In the genomic region with DNA sequence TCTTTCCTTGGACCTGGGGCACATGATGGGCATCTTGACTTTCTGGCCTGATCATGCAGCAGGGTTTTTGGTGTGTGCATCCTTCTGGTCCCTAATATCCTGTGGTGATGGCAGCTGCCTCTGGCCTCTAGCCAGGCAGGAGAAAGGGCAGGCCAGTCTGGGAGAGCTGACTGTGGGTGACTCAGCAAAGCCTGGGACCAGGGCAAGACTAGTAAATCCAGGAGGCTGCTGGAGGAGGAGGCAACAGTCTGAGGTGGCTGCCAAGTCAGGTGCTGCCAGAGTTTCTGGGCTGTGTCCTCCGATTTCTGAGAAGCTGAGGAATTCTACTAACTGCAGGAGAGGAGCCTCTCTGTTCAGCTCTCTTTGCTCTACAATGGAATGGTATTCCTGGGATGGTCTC, we compare ENCODE assay signal across 15 mouse cellular contexts. TPM values are rescaled to one million over a fixed set of nuclear protein-coding genes. Genes with fewer than 3 reads are reported as not detected.
A peak's percentile ranks its signal among the peaks of the same experiment; 100 is the strongest.
DNase-seq lines count a peak whose midpoint lies in the region; ATAC-seq and TF ChIP-seq lines count a peak whose summit lies in the region.
"Had no signal": no experiment of that assay in that cellular context is flagged by ENCODE, and none has a peak within 500 bp of the region (broad histone marks: within the 10 kb centered on the region; RNA-seq: fewer than 3 reads in every experiment).

No protein-coding gene starts in this region.

- no peak overlapping the region for H3K9ac ChIP-seq in hindbrain, postnatal 0 days (replicated peaks; ENCODE audit: low read length)
- H3K9ac ChIP-seq in forebrain, embryonic 11.5 days (ENCODE audit: low read length) = no peak overlapping the region

- H3K27ac ChIP-seq in hindbrain, postnatal 0 days = no peak overlapping the region
- no peak overlapping the region for H3K27ac ChIP-seq in hindbrain, embryonic 10.5 days
- H3K27ac ChIP-seq in forebrain, embryonic 11.5 days (ENCODE audit: low read depth, low read length) = no peak overlapping the region
- H3K27ac ChIP-seq: left cerebral cortex, adult 2 months; macrophage had no signal

- no peak overlapping the region for H3K4me3 ChIP-seq in hindbrain, postnatal 0 days (ENCODE audit: low read length)
- no peak overlapping the region for H3K4me3 ChIP-seq in hindbrain, embryonic 10.5 days
- H3K4me3 ChIP-seq in forebrain, embryonic 11.5 days (ENCODE audit: low read depth, low read length) = no peak overlapping the region
- H3K4me3 ChIP-seq: erythroblast, embryonic 14.5 days; left cerebral cortex, adult 2 months had no signal

- TF ChIP-seq CTCF in hindbrain, postnatal 0 days (IDR thresholded peaks at IDR 0.05; ENCODE audit: low read depth) = no peak

- H3K4me2 ChIP-seq in hindbrain, postnatal 0 days (ENCODE audit: low read depth, low read length) = no peak overlapping the region
- H3K4me2 ChIP-seq in forebrain, embryonic 11.5 days (ENCODE audit: low read depth, low read length, severe bottlenecking) = no peak overlapping the region

- peak; percentile 50 for ATAC-seq in hindbrain, postnatal 0 days
- no peak for ATAC-seq in forebrain, embryonic 11.5 days (replicated peaks; ENCODE audit: low FRiP score)

- peaks cover 20% of the 10 kb centered on the region for H3K4me1 ChIP-seq in hindbrain, postnatal 0 days (ENCODE audit: insufficient read depth, low read length)
- peaks cover 8% of the 10 kb centered on the region for H3K4me1 ChIP-seq in hindbrain, embryonic 10.5 days (replicated peaks)
- no peaks in the 10 kb centered on the region for H3K4me1 ChIP-seq in forebrain, embryonic 11.5 days (replicated peaks; ENCODE audit: control insufficient read depth, insufficient read depth, low read length)

- peak; percentile 76 for DNase-seq in hindbrain, postnatal 0 days (ENCODE audit: low spot score)
- DNase-seq in hindbrain, embryonic 10.5 days (ENCODE audit: low spot score) = no peak
- DNase-seq in 3T3-L1 (ENCODE audit: low read depth, low spot score) = peak; percentile 94
- peak; percentile 54 to 62 for DNase-seq in adrenal gland, adult 18-20 months (ENCODE audit: low spot score in 2 of 2)
- DNase-seq in cerebellum, postnatal 10 days = peak; percentile 97 to 98
- DNase-seq in forebrain, embryonic 11.5 days (ENCODE audit: low spot score) = no peak
- DNase-seq in right cerebral cortex, postnatal 25 days = no peak
- no peak for DNase-seq in layer of hippocampus, postnatal 36 days
- DNase-seq: spleen, adult 18-20 months had no signal

- no peaks in the 10 kb centered on the region for H3K27me3 ChIP-seq in hindbrain, postnatal 0 days (ENCODE audit: insufficient read depth, low read length)
- no peaks in the 10 kb centered on the region for H3K27me3 ChIP-seq in hindbrain, embryonic 10.5 days (ENCODE audit: insufficient read depth, poor library complexity, severe bottlenecking)
- no peaks in the 10 kb centered on the region; the same call in 1 of the 2 replicates for H3K27me3 ChIP-seq in forebrain, embryonic 11.5 days (ENCODE audit: control insufficient read depth, insufficient read depth, low read length)

- 29% methylated on average over 1 of the region's 1 CpGs for WGBS in hindbrain, postnatal 0 days
- 78% methylated on average over 1 of the region's 1 CpGs for WGBS in hindbrain, embryonic 10.5 days
- 89% methylated on average over 1 of the region's 1 CpGs for WGBS in forebrain, embryonic 11.5 days

- H3K9me3 ChIP-seq in hindbrain, postnatal 0 days (ENCODE audit: low read length) = no peaks in the 10 kb centered on the region
- H3K9me3 ChIP-seq in hindbrain, embryonic 10.5 days = 0 out of 2 replicates have a peak, but pooled peaks cover 4% of the 10 kb centered on the region
- no peaks in the 10 kb centered on the region for H3K9me3 ChIP-seq in forebrain, embryonic 11.5 days (ENCODE audit: control insufficient read depth, low read length)
- H3K9me3 ChIP-seq: G1E had no signal

- no peaks in the 10 kb centered on the region for H3K36me3 ChIP-seq in hindbrain, postnatal 0 days (ENCODE audit: insufficient read depth, low read length)
- no peaks in the 10 kb centered on the region for H3K36me3 ChIP-seq in hindbrain, embryonic 10.5 days
- no peaks in the 10 kb centered on the region for H3K36me3 ChIP-seq in forebrain, embryonic 11.5 days (ENCODE audit: control insufficient read depth, insufficient read depth, low read length)
- H3K36me3 ChIP-seq: G1E had no signal

RNA-seq across cellular contexts. Expression of gene Slc22a12, which starts 3.3 kb away (rescaled TPM):
- 0.21 and 1.2 TPM in 2 replicates for total RNA-seq in hindbrain, postnatal 0 days (2014; rRNA removed)
- 0.28 and 0.35 TPM in 2 replicates for polyA plus RNA-seq in hindbrain, postnatal 0 days (2015; fragmentation: Nextera tagmentation; extraction: Ambion mirVana)
- not detected in 2 replicates for polyA plus RNA-seq in hindbrain, embryonic 10.5 days (2016; fragmentation: Nextera tagmentation; extraction: Ambion mirVana)
- total RNA-seq in adrenal gland, adult 18-20 months (2021) = under 1 TPM in 1 of 2 experiments, not detected in 1; 0.17 TPM
- not detected in 2 replicates for polyA plus RNA-seq in forebrain, embryonic 11.5 days (2014; fragmentation: Nextera tagmentation; extraction: Ambion mirVana)
- total RNA-seq in layer of hippocampus, postnatal 36 days (2021) = under 1 TPM; 0.40 to 0.71 TPM
- total RNA-seq: G1E had no signal
- polyA plus RNA-seq: erythroblast, embryonic 14.5 days; G1E; heart, postnatal 0 days; macrophage; urinary bladder, adult 2 months had no signal

Comparison
In these comparisons a context has a peak if more than half of its experiments do, and no peak if none do; other contexts are left out.
1. DNase-seq: peak in hindbrain, postnatal 0 days (single experiment), 3T3-L1 (single experiment), adrenal gland, adult 18-20 months (2 of 2) and cerebellum, postnatal 10 days (2 of 2); none in hindbrain, embryonic 10.5 days (single experiment), forebrain, embryonic 11.5 days (single experiment), right cerebral cortex, postnatal 25 days (single experiment) and layer of hippocampus, postnatal 36 days (0 of 2).